Mouse (Mus musculus) thymus, adult 2 months (tissue): ENCODE results near the gene Rcor2.

ENCODE experiments used
- CTCF ChIP-seq: fragments of 200-500 bp; IDR thresholded peaks from 2 replicates; pipeline ENCODE4 v1.5.1; 2012; ENCODE audit warnings: mild to moderate bottlenecking, control low read depth, low read length, moderate library complexity, borderline replicate concordance; ENCODE audit not compliant: control insufficient read depth, poor library complexity, insufficient read depth; ENCODE audit errors: extremely low read depth
- POLR2A ChIP-seq: fragments of 200-500 bp; IDR thresholded peaks from 2 replicates; pipeline ENCODE4 v1.6.1; 2012; ENCODE audit warnings: mild to moderate bottlenecking, low read length, control low read depth, moderate library complexity; ENCODE audit not compliant: control insufficient read depth, poor library complexity, insufficient read depth; ENCODE audit errors: extremely low read depth

DNA sequence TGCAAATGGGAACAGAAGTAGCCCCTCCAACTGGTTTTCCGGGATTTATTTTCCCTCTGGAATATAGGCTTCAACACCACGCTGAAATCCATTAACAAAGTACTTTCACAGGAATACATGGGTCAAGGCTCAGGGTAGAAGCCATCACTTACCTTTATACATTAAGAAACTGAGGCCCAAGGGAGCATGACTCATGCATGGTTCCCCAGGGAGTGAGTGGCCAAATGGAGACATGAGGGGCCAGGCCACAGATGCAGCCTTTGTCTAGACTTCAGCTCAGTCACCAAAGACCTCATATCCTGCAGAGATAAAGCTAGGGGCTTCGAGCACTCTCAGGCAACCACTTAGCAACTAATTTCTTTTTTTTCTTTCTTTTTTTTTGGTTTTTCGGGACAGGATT is 30.4 kb upstream of the Rcor2 start:
- no peak for TF ChIP-seq CTCF
- TF ChIP-seq POLR2A, result no peak
